Mouse (Mus musculus): ENCODE measurements around the gene Polrmt. TPM values are rescaled to one million over a fixed set of nuclear protein-coding genes. Genes with fewer than 3 reads are reported as not detected.

Polrmt gene
- polyA plus RNA-seq, 1 experiment: 50.0 TPM

DNA sequence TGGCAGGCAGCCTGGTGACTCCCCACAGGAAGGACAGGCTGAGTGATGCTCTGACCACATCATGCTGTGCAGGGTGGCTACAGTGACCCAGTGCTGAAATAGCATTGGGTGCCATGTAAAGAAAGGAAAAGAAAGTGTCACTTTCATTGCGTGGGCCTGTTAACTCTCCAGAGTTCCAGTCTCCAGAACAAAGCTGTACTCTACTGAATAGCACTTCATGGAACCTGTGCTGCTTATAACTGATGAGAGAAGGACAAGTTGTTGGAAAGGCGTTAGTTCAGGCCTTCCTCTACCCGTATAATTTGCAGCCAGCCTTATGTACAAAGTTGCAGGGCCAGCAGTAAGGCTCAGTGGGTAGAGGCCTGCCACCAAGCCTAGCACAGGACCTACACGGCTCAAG is 57.7 kb downstream of the Polrmt start, which contains the start of gene Gzmm:
Gzmm (plus strand) TSS at position 301 of the 400 bp plus-strand sequence.
- Histone ChIP-seq H3K27me3 (ENCODE audit: control insufficient read depth, insufficient read depth, low read length) (no peaks in the 10 kb centered on the region), H3K27ac (ENCODE audit: insufficient read depth, low read depth, low read length) (no peak within 1 kb of the TSS), H3K36me3 (ENCODE audit: control insufficient read depth, insufficient read depth, low read length) (peaks cover 42% of the 10 kb centered on the region), H3K4me1 (ENCODE audit: control insufficient read depth, insufficient read depth, insufficient read length, low read length) (peaks cover 4% of the 10 kb centered on the region; the same call in 1 of the 2 replicates), H3K4me3 (ENCODE audit: low read depth, low read length) (no peak within 1 kb of the TSS)
- TF ChIP-seq CTCF (IDR thresholded peaks at IDR 0.05; ENCODE audit: extremely low read depth, insufficient read length, insufficient replicate concordance, low read depth, low read length): no peak
- no peak for TF ChIP-seq POLR2A (IDR thresholded peaks at IDR 0.05; ENCODE audit: low read depth, low read length)
- 79% methylated on average over 4 of the region's 4 CpGs for WGBS

DNA sequence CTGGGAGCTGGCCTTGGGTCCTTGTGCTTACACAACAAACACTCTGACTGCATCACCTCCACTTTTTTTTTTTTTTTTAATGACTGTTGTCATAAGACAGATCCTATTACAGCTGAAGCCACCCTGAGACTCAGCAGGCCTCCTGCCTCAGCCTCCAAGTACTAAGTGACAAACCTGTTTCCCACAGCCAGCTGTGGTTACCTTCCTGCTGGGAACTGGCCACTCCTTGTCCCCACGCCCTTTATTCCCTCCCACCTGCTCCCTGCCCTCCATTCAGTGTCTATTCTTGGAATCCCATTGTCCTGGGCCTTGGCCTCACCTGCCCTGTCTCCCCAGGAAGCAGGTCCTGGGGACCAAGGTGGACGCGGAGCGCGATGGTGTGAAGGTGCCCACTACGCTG is 58.9 kb downstream of the Polrmt start:
- Histone ChIP-seq H3K27me3 (ENCODE audit: control insufficient read depth, insufficient read depth, low read length) (no peaks in the 10 kb centered on the region), H3K4me3 (ENCODE audit: low read depth, low read length) (no peak overlapping the region), H3K36me3 (ENCODE audit: control insufficient read depth, insufficient read depth, low read length) (peaks cover 42% of the 10 kb centered on the region), H3K27ac (ENCODE audit: insufficient read depth, low read depth, low read length) (no peak overlapping the region), H3K4me1 (ENCODE audit: control insufficient read depth, insufficient read depth, insufficient read length, low read length) (peaks cover 12% of the 10 kb centered on the region)
- WGBS: 86% methylated on average over 6 of the region's 6 CpGs
- TF ChIP-seq POLR2A (IDR thresholded peaks at IDR 0.05; ENCODE audit: low read depth, low read length) (no peak), CTCF (IDR thresholded peaks at IDR 0.05; ENCODE audit: extremely low read depth, insufficient read length, insufficient replicate concordance, low read depth, low read length) (no peak)

DNA sequence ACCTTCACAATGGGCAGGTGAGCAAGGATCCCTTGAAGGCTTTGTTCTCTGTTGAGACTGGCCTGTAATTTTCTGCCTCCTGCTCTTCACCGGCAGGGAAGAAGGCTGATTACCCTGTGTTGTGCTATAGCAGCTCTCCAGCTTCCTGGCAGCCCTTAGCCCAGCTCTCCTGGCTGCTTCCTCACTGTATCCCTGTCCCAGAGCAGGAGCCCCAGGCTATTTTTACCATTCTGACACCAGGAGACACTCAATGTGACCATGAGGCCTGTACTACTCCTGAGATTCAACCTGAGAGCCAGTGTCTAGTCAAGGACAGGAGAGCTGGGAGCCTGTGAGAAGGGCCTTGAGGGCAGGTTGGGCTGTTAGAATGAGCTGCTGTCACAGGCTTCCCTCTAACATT is 59.7 kb downstream of the Polrmt start:
- Histone ChIP-seq H3K36me3 (ENCODE audit: control insufficient read depth, insufficient read depth, low read length) (peaks cover 42% of the 10 kb centered on the region), H3K27ac (ENCODE audit: insufficient read depth, low read depth, low read length) (no peak overlapping the region), H3K4me3 (ENCODE audit: low read depth, low read length) (no peak overlapping the region), H3K4me1 (ENCODE audit: control insufficient read depth, insufficient read depth, insufficient read length, low read length) (peaks cover 12% of the 10 kb centered on the region), H3K27me3 (ENCODE audit: control insufficient read depth, insufficient read depth, low read length) (no peaks in the 10 kb centered on the region)
- 93% methylated on average over 1 of the region's 1 CpGs for WGBS
- TF ChIP-seq POLR2A (IDR thresholded peaks at IDR 0.05; ENCODE audit: low read depth, low read length) (no peak), CTCF (IDR thresholded peaks at IDR 0.05; ENCODE audit: extremely low read depth, insufficient read length, insufficient replicate concordance, low read depth, low read length) (no peak)

GRCm38 (mm10) chr10:79686219-79686618 is 60.2 kb downstream of the Polrmt start:
- no peaks in the 10 kb centered on the region for H3K27me3 ChIP-seq (ENCODE audit: control insufficient read depth, insufficient read depth, low read length)
- H3K36me3 ChIP-seq (ENCODE audit: control insufficient read depth, insufficient read depth, low read length): peaks cover 42% of the 10 kb centered on the region
- H3K4me1 ChIP-seq (ENCODE audit: control insufficient read depth, insufficient read depth, insufficient read length, low read length): peaks cover 12% of the 10 kb centered on the region
- H3K4me3 ChIP-seq (ENCODE audit: low read depth, low read length): no peak overlapping the region
- 91% methylated on average over 2 of the region's 2 CpGs for WGBS
- H3K27ac ChIP-seq (ENCODE audit: insufficient read depth, low read depth, low read length): no peak overlapping the region
- TF ChIP-seq POLR2A (IDR thresholded peaks at IDR 0.05; ENCODE audit: low read depth, low read length) (no peak), CTCF (IDR thresholded peaks at IDR 0.05; ENCODE audit: extremely low read depth, insufficient read length, insufficient replicate concordance, low read depth, low read length) (no peak)

Other genes starting within 250 kb of the Polrmt start
- 216 and 451 TPM in 2 replicates for gene Plpp2, start 212.8 kb downstream of the Polrmt start, polyA plus RNA-seq (2012; rRNA removed)
- gene Mier2, start 191.4 kb downstream of the Polrmt start, polyA plus RNA-seq (2012; rRNA removed): 61.5 and 89.9 TPM in 2 replicates
- gene Theg, start 159.2 kb downstream of the Polrmt start, polyA plus RNA-seq (2012; rRNA removed): not detected in 2 replicates
- gene C2cd4c, start 132.6 kb downstream of the Polrmt start, polyA plus RNA-seq (2012; rRNA removed): 0.89 and 1.0 TPM in 2 replicates
- 1.6 TPM in 2 replicates for gene Shc2, start 108.7 kb downstream of the Polrmt start, polyA plus RNA-seq (2012; rRNA removed)
- gene Odf3l2, start 100.8 kb downstream of the Polrmt start, polyA plus RNA-seq (2012; rRNA removed): not detected in 2 replicates
- 9.9 and 20.7 TPM in 2 replicates for gene Madcam1, start 82.0 kb downstream of the Polrmt start, polyA plus RNA-seq (2012; rRNA removed)
- 76.0 and 138 TPM in 2 replicates for gene Tpgs1, start 77.2 kb downstream of the Polrmt start, polyA plus RNA-seq (2012; rRNA removed)
- 101 and 163 TPM in 2 replicates for gene Cdc34, start 64.4 kb downstream of the Polrmt start, polyA plus RNA-seq (2012; rRNA removed)
- 0.11 and 0.52 TPM in 2 replicates for gene Gzmm, start 57.6 kb downstream of the Polrmt start, polyA plus RNA-seq (2012; rRNA removed)
- 1,266 and 1,465 TPM in 2 replicates for gene Bsg, start 42.1 kb downstream of the Polrmt start, polyA plus RNA-seq (2012; rRNA removed)
- 8.3 and 19.2 TPM in 2 replicates for gene Hcn2, start 29.9 kb downstream of the Polrmt start, polyA plus RNA-seq (2012; rRNA removed)
- not detected in 2 replicates for gene Fgf22, start 8.5 kb upstream of the Polrmt start, polyA plus RNA-seq (2012; rRNA removed)
- gene Rnf126, start 20.4 kb upstream of the Polrmt start, polyA plus RNA-seq (2012; rRNA removed): 130 and 222 TPM in 2 replicates
- 16.0 and 19.6 TPM in 2 replicates for gene Fstl3, start 30.7 kb upstream of the Polrmt start, polyA plus RNA-seq (2012; rRNA removed)
- gene Prss57, start 44.4 kb upstream of the Polrmt start, polyA plus RNA-seq (2012; rRNA removed): 0.24 and 0.67 TPM in 2 replicates
- gene Palm, start 47.0 kb upstream of the Polrmt start, polyA plus RNA-seq (2012; rRNA removed): 13.0 and 24.0 TPM in 2 replicates
- 141 and 347 TPM in 2 replicates for gene Misp, start 74.4 kb upstream of the Polrmt start, polyA plus RNA-seq (2012; rRNA removed)
- gene Ptbp1, start 107.8 kb upstream of the Polrmt start, polyA plus RNA-seq (2012; rRNA removed): 150 and 285 TPM in 2 replicates
- 1.6 and 2.1 TPM in 2 replicates for gene Prtn3, start 127.9 kb upstream of the Polrmt start, polyA plus RNA-seq (2012; rRNA removed)
- 2.8 and 5.3 TPM in 2 replicates for gene Plppr3, start 128.1 kb upstream of the Polrmt start, polyA plus RNA-seq (2012; rRNA removed)
- 0.72 TPM in 1 of 2 replicates, not detected in the other for gene Elane, start 139.7 kb upstream of the Polrmt start, polyA plus RNA-seq (2012; rRNA removed)
- 48.6 and 122 TPM in 2 replicates for gene Cfd, start 144.3 kb upstream of the Polrmt start, polyA plus RNA-seq (2012; rRNA removed)
- 34.8 and 58.1 TPM in 2 replicates for gene Med16, start 162.3 kb upstream of the Polrmt start, polyA plus RNA-seq (2012; rRNA removed)
- gene Gm26602, start 164.3 kb upstream of the Polrmt start, polyA plus RNA-seq (2012; rRNA removed): not detected in 2 replicates
- gene Kiss1r, start 170.4 kb upstream of the Polrmt start, polyA plus RNA-seq (2012; rRNA removed): 3.0 and 5.9 TPM in 2 replicates
- gene R3hdm4, start 174.6 kb upstream of the Polrmt start, polyA plus RNA-seq (2012; rRNA removed): 86.4 and 104 TPM in 2 replicates
- 10.7 and 23.9 TPM in 2 replicates for gene Arid3a, start 180.5 kb upstream of the Polrmt start, polyA plus RNA-seq (2012; rRNA removed)
- 34.8 and 44.6 TPM in 2 replicates for gene Wdr18, start 213.6 kb upstream of the Polrmt start, polyA plus RNA-seq (2012; rRNA removed)
- gene Grin3b, start 224.1 kb upstream of the Polrmt start, polyA plus RNA-seq (2012; rRNA removed): not detected in 2 replicates
- 225 and 441 TPM in 2 replicates for gene Tmem259, start 237.7 kb upstream of the Polrmt start, polyA plus RNA-seq (2012; rRNA removed)
- 49.9 and 72.8 TPM in 2 replicates for gene Cnn2, start 242.0 kb upstream of the Polrmt start, polyA plus RNA-seq (2012; rRNA removed)
- 18.1 and 33.4 TPM in 2 replicates for gene Abca7, start 249.9 kb upstream of the Polrmt start, polyA plus RNA-seq (2012; rRNA removed)

Data from small intestine, adult 2 months (tissue).